Mouse (Mus musculus) A20 (cell line): ENCODE data around the gene Nr2c2ap.

ENCODE experiments used
- DNase-seq: peaks from one replicate; pipeline ENCODE4 v3.0.0-alpha.2; 2011; ENCODE audit warnings: low read depth, low spot score

Nr2c2ap gene

GRCm38 (mm10) chr8:70131166-70131883 is at the start of gene Nr2c2ap:
Gene Nr2c2ap, plus strand, starts transcription at chr8:70131333.
- DNase-seq, result peak; percentile 95

GRCm38 (mm10) chr8:70081976-70082375 is 49.2 kb upstream of the Nr2c2ap start:
- DNase-seq, result no peak

- DNase-seq, result no peak
These were observed 47.8 kb upstream of the Nr2c2ap start, which contains the start of gene Hapln4 for GRCm38 (mm10) chr8:70083285-70083684. Gene Hapln4, plus strand, starts transcription at chr8:70083457.

- DNase-seq, result no peak
These were observed 46.7 kb upstream of the Nr2c2ap start for GRCm38 (mm10) chr8:70084191-70085065.

GRCm38 (mm10) chr8:70086151-70086550 is 45.0 kb upstream of the Nr2c2ap start:
- DNase-seq, result no peak

GRCm38 (mm10) chr8:70087237-70087636 is 43.9 kb upstream of the Nr2c2ap start:
- DNase-seq, result no peak

GRCm38 (mm10) chr8:70087836-70088650 is 43.1 kb upstream of the Nr2c2ap start:
- no peak for DNase-seq

GRCm38 (mm10) chr8:70089296-70089960 is 41.7 kb upstream of the Nr2c2ap start:
- no peak for DNase-seq

GRCm38 (mm10) chr8:70092786-70093185 is 38.3 kb upstream of the Nr2c2ap start:
- DNase-seq, result no peak

GRCm38 (mm10) chr8:70099276-70099675 is 31.9 kb upstream of the Nr2c2ap start:
- DNase-seq, result no peak

- no peak for DNase-seq
These were observed 30.9 kb upstream of the Nr2c2ap start for GRCm38 (mm10) chr8:70100241-70100640.

- DNase-seq, result peak; percentile 78
These were observed 26.6 kb upstream of the Nr2c2ap start for GRCm38 (mm10) chr8:70104506-70104905.

- DNase-seq, result no peak
These were observed 26.2 kb upstream of the Nr2c2ap start for GRCm38 (mm10) chr8:70104922-70105321.

GRCm38 (mm10) chr8:70110451-70110850 is 20.7 kb upstream of the Nr2c2ap start:
- peak; percentile 88 for DNase-seq

- no peak for DNase-seq
These were observed 19.8 kb upstream of the Nr2c2ap start for GRCm38 (mm10) chr8:70111192-70111795.

- DNase-seq, result no peak
These were observed 18.6 kb upstream of the Nr2c2ap start for GRCm38 (mm10) chr8:70112401-70113016.

- no peak for DNase-seq
These were observed 16.6 kb upstream of the Nr2c2ap start for GRCm38 (mm10) chr8:70114488-70114887.

GRCm38 (mm10) chr8:70114892-70115291 is 16.2 kb upstream of the Nr2c2ap start:
- DNase-seq, result no peak

- DNase-seq, result peak; percentile 68
These were observed 13.5 kb upstream of the Nr2c2ap start for GRCm38 (mm10) chr8:70117611-70118010.
